Mouse (Mus musculus) heart, embryonic 15.5 days (tissue): ENCODE data around the gene Swt1. TPM values are rescaled to one million over a fixed set of nuclear protein-coding genes. Genes with fewer than 3 reads are reported as not detected.
A peak's percentile ranks its signal among the peaks of the same experiment; 100 is the strongest.
"Not testable (repeated sequence)": the region's sequence is repeated elsewhere in the genome, so short reads cannot be mapped to it uniquely, and the experiment has no call there.

Source experiments
- ATAC-seq: fragments of 200-750 bp; cut with Nextera tagmentation; replicated peaks from 2 replicates; pipeline ENCODE4 v1.8.0; 2017; ENCODE audit warnings: low read depth, moderate TSS enrichment; ENCODE audit not compliant: insufficient number of reproducible peaks, insufficient read depth, low FRiP score
- H3K27ac ChIP-seq: fragments of 300-500 bp; sonication (generic); 2 replicates; pipeline ENCODE4 v1.5.1; 2015; ENCODE audit warnings: mild to moderate bottlenecking, inconsistent platforms
- H3K27me3 ChIP-seq: fragments of 300-500 bp; sonication (generic); 2 replicates; pipeline ENCODE4 v1.6.1; 2015; ENCODE audit warnings: inconsistent platforms
- H3K36me3 ChIP-seq: fragments of 300-500 bp; sonication (generic); 2 replicates; pipeline ENCODE4 v1.6.1; 2015; ENCODE audit warnings: mild to moderate bottlenecking, inconsistent platforms
- H3K4me1 ChIP-seq: fragments of 300-500 bp; sonication (generic); replicated peaks from 2 replicates; pipeline ENCODE4 v1.6.1; 2015; ENCODE audit warnings: inconsistent platforms
- H3K4me2 ChIP-seq: fragments of 300-500 bp; sonication (generic); 2 replicates; pipeline ENCODE4 v1.6.1; 2015; ENCODE audit warnings: inconsistent platforms, mild to moderate bottlenecking, moderate library complexity
- H3K4me3 ChIP-seq: fragments of 300-500 bp; sonication (generic); 2 replicates; pipeline ENCODE4 v1.5.1; 2015; ENCODE audit warnings: mild to moderate bottlenecking, inconsistent platforms
- H3K9ac ChIP-seq: fragments of 300-500 bp; sonication (generic); 2 replicates; pipeline ENCODE4 v1.6.1; 2015; ENCODE audit warnings: mild to moderate bottlenecking, inconsistent platforms
- H3K9me3 ChIP-seq: fragments of 300-500 bp; sonication (generic); replicated peaks from 2 replicates; pipeline ENCODE4 v1.6.1; 2016; ENCODE audit warnings: inconsistent platforms
- WGBS: fragments of 180-500 bp; shearing (Covaris S2); methylation state at CpG from one replicate; pipeline ENCODE4 v1.1.7; 2015; ENCODE audit warnings: mixed read lengths; 5-methylcytosine and 5-hydroxymethylcytosine counted together
- polyA plus RNA-seq: library from polyadenylated mRNA; unstranded; fragments of >200 nt; fragmentation: Nextera tagmentation; extraction: Ambion mirVana; gene quantifications from 2 replicates; pipeline ENCODE4 v1.2.1, GENCODE M21; 2015

Gene Swt1
- 13.0 and 16.9 TPM in 2 replicates for polyA plus RNA-seq

DNA sequence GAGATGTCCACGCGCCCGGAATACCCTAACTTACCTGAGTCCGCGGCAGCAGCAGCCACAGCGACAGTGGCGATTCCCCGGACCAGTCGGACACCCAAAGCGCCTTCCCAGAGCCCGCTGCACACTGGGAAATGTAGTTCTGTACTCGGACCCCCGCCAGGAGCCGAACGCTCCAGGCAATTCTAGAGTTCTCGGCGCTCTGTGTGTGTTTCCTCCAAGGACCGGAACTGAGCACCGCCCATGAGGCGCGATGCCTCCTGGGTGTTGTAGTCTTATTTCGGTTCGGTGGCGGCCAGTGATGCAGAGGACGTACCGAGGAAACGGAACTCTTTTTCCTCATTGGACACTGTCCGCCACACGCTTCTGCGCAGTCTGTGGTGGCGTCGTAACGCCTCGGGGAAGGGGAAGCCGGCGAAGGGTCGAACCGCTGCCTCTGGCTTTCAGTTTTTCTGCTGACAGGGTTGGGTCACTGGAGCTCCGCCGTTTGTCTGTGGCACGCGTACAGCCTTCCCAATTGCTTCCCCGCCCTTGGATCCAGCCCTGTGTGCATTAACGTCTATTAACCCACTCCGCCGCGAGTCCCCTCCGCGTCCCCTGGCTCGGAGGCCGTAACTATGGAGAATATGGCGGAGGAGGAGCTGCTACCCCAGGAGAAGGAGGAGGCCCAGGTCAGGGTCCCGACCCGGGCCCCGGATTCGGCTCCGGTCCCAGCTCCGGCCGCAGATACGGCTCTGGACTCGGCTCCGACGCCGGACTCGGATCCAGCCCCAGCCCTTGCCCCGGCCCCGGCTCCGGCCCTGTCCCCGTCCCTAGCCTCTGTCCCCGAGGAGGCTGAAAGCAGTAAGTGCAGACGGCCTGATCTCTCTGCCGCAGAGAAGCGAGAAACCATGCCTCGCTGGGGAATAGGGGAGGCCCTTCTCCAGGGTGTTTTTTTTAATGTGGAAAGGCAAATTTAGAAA, at the start of gene Swt1, which contains the start of gene Trmt1l:
Gene Swt1, minus strand, starts transcription at position 193 of the 959 bp plus-strand sequence.
Gene Trmt1l, plus strand, starts transcription at position 280 of the 959 bp plus-strand sequence.
- ATAC-seq, result peak; percentile 99
- peak within 1 kb of the TSS; percentile 62 for H3K4me2 ChIP-seq
- peak within 1 kb of the TSS; percentile 94 for H3K27ac ChIP-seq
- WGBS, result 0% methylated on average over 74 of the region's 74 CpGs
- peak within 1 kb of the TSS; percentile 65 for H3K4me3 ChIP-seq
- no peaks in the 10 kb centered on the region for H3K9me3 ChIP-seq
- peak within 1 kb of the TSS; percentile 82 for H3K9ac ChIP-seq
- no peaks in the 10 kb centered on the region for H3K27me3 ChIP-seq
- peaks cover 16% of the 10 kb centered on the region for H3K4me1 ChIP-seq
- H3K36me3 ChIP-seq, result 0 out of 2 replicates have a peak, but pooled peaks cover 3% of the 10 kb centered on the region

DNA sequence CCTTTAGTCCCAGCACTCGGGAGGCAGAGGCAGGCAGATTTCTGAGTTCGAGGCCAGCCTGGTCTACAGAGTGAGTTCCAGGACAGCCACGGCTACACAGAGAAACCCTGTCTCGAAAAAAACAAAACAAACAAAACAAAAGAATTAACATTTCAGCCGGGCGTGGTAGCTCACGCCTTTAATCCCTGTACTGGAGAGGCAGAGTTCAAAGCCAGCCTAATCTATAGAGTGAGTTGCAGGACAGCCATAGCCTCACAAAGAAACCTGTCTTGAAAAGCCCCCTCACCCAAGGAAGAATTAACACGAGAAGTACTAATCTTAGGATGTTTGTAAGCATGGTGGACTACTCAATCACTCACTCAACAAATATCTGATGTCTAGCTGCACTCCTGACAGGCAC, 44.1 kb upstream of the Swt1 start:
- H3K36me3 ChIP-seq, result peaks cover 64% of the 10 kb centered on the region
- WGBS, result 95% methylated on average over 8 of the region's 8 CpGs

DNA sequence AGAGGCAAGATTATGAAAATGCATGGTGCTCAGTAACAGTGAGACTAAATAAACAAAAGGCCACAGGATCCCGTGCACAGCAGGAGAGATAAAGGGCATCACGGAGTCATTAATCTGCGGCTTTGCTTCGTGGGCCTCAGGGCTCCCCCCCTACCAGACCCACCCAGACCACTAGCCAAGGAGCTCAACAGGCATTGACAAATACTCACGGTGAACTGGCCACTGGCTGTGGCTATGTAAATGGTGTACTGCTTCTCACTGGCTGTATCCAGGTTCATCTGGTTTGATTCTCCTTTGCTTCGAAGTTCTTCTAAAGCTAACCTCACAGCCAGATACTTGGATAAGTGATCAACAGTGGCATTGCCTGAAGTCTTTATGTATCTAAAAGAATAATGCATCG, 43.2 kb upstream of the Swt1 start:
- Histone ChIP-seq H3K9me3 (no peaks in the 10 kb centered on the region), H3K27ac (no peak overlapping the region), H3K4me2 (no peak overlapping the region), H3K36me3 (peaks cover 61% of the 10 kb centered on the region), H3K27me3 (no peaks in the 10 kb centered on the region), H3K9ac (no peak overlapping the region), H3K4me1 (no peaks in the 10 kb centered on the region), H3K4me3 (no peak overlapping the region)
- no peak for ATAC-seq
- WGBS, result 70% methylated on average over 7 of the region's 7 CpGs

More for the DNA sequence above, 44.1 kb upstream of the Swt1 start:
- H3K9me3 ChIP-seq, ATAC-seq, H3K4me2 ChIP-seq, H3K27me3 ChIP-seq, H3K4me3 ChIP-seq, H3K4me1 ChIP-seq, H3K27ac ChIP-seq, H3K9ac ChIP-seq: not testable (repeated sequence)

DNA sequence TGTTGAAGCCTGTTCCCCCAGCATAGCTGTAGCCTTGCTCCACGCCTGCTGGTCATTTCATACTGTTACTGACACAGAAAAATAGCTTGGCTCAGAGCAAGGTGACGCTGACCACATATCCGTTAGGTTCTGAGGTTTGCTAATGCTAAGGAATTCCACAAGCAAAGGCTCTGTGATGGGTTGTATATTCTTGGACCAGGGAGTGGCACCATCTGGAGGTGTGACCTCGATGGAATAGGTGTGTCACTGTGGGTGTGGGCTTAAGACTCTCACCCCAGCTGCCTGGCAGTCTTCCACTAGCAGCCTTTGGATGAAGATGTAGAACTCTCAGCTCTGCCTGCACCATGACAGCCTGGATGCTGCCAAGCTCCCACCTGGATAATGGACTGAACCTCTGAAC, 38.3 kb upstream of the Swt1 start:
- Histone ChIP-seq H3K9ac (no peak overlapping the region), H3K36me3 (peaks cover 23% of the 10 kb centered on the region), H3K27ac (no peak overlapping the region), H3K27me3 (no peaks in the 10 kb centered on the region), H3K4me1 (peaks cover 4% of the 10 kb centered on the region), H3K4me3 (no peak overlapping the region), H3K4me2 (no peak overlapping the region), H3K9me3 (no peaks in the 10 kb centered on the region)
- 84% methylated on average over 4 of the region's 4 CpGs for WGBS
- ATAC-seq, result no peak

DNA sequence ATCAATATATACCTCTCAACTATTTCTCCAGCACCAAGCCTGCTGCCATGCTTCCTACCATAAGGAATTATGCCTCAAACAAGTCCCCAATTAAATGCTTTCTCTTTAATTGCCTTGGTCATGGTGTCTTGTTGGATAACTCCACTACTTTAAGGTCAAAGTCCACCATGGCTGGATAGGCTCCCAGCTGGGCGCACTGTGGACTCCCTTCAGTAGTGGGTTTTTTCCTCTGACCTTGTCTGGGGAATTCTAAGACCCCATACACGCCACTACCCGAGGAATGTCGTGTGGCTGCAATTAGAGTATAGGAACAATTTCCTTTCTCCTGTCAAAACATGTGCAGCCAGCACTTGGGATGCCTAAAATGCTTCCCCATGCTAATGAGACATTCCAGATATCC, 36.7 kb upstream of the Swt1 start:
- 25% methylated on average over 4 of the region's 4 CpGs for WGBS
- Histone ChIP-seq H3K4me2 (no peak overlapping the region), H3K9me3 (no peaks in the 10 kb centered on the region), H3K27ac (peak overlapping the region; percentile 22; the same call in 1 of the 2 replicates), H3K4me1 (peaks cover 4% of the 10 kb centered on the region), H3K27me3 (no peaks in the 10 kb centered on the region), H3K9ac (no peak overlapping the region), H3K4me3 (no peak overlapping the region), H3K36me3 (peaks cover 18% of the 10 kb centered on the region)
- no peak for ATAC-seq

DNA sequence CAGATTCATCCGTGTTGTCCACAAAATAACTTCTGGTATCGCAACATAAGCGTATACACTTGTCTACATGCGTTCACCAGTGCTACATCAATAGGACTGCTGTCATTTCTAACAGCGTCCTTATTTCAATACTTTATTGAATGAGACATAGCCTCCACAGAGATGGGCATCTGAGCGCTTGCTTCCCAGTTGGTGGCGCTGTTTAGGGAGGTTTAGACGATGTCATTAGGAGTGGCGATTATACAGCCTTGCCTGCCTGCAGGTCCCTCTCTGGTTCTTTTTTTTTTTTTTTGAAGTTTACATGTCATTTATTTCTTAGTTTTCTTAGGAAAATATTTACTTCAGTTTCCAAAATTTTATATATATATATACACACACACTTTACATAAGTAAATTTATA, 33.0 kb upstream of the Swt1 start:
- peaks cover 4% of the 10 kb centered on the region for H3K4me1 ChIP-seq
- no peak overlapping the region for H3K9ac ChIP-seq
- no peaks in the 10 kb centered on the region for H3K9me3 ChIP-seq
- no peak for ATAC-seq
- no peak overlapping the region for H3K4me2 ChIP-seq
- H3K27ac ChIP-seq, result no peak overlapping the region
- 78% methylated on average over 9 of the region's 9 CpGs for WGBS
- peaks cover 35% of the 10 kb centered on the region for H3K36me3 ChIP-seq
- H3K4me3 ChIP-seq, result no peak overlapping the region
- no peaks in the 10 kb centered on the region for H3K27me3 ChIP-seq

DNA sequence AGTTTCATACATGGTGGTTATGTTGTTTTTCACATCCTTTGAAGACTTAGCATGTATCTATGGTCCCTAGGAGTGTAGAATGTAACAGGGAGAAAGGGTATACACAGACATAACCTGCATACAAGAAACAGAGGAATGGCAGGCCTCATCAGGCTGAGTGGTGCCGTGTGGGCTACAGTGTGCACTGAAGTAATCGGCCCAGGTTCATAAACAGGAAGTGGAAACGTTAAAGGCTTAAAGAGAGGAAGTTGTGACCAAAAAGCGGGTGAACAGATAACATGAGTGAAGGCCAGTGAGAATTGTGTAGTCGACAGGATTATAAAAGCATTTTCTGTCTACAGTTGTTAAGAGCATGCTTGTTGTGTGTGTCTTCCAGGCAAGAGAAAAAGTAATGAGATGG, 28.8 kb upstream of the Swt1 start:
- Histone ChIP-seq H3K9ac (no peak overlapping the region), H3K4me2 (no peak overlapping the region), H3K9me3 (no peaks in the 10 kb centered on the region), H3K27ac (no peak overlapping the region), H3K4me3 (no peak overlapping the region), H3K36me3 (peaks cover 58% of the 10 kb centered on the region), H3K27me3 (no peaks in the 10 kb centered on the region), H3K4me1 (no peaks in the 10 kb centered on the region)
- WGBS, result 66% methylated on average over 5 of the region's 5 CpGs
- ATAC-seq, result no peak

DNA sequence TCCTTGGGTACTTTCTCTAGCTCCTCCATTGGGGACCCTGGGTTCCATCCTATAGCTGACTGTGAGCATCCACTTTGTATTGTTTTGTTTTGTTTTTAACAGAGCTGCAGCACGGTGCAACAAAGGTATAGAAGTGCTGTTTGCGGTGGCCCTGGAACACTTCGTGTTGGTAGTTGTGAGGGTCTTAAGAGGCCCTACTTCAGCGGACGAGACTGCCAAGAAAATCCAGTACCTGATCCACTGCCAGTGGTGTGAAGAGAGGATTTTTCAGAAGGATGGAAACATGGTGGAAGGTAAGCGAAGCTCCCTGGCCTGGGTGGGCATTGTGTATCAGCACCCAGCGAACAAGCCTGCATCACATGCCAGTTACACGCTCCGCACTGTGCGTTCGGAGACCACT, 23.7 kb upstream of the Swt1 start:
- no peak for ATAC-seq
- no peak overlapping the region for H3K9ac ChIP-seq
- H3K4me1 ChIP-seq, result no peaks in the 10 kb centered on the region
- H3K36me3 ChIP-seq, result peaks cover 77% of the 10 kb centered on the region
- no peak overlapping the region for H3K4me3 ChIP-seq
- H3K27ac ChIP-seq, result no peak overlapping the region
- H3K4me2 ChIP-seq, result no peak overlapping the region
- no peaks in the 10 kb centered on the region for H3K27me3 ChIP-seq
- no peaks in the 10 kb centered on the region for H3K9me3 ChIP-seq
- 94% methylated on average over 11 of the region's 11 CpGs for WGBS

DNA sequence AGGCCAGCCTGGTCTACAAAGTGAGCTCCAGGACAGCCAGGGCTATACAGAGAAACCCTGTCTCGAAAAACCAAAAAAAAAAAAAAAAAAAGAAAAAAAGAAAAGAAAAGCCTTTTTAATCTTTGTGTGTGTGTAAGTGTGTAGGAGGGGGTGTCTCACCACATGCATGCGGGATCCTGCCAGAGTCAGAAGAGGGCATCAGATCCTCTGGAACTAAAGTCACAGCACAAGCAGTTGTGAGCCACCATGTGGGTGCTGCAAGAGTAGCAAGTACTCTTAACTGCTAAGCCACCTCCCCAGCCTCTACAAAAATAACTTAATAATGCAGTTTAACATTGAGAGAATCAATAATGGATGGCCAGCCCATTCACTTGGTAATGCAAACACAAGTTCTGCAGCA, 22.6 kb upstream of the Swt1 start:
- Histone ChIP-seq H3K4me2 (no peak overlapping the region), H3K36me3 (peaks cover 78% of the 10 kb centered on the region), H3K4me3 (no peak overlapping the region), H3K27me3 (no peaks in the 10 kb centered on the region), H3K27ac (no peak overlapping the region), H3K9ac (no peak overlapping the region), H3K4me1 (no peaks in the 10 kb centered on the region), H3K9me3 (no peaks in the 10 kb centered on the region)
- WGBS, result 90% methylated on average over 1 of the region's 2 CpGs
- no peak for ATAC-seq

DNA sequence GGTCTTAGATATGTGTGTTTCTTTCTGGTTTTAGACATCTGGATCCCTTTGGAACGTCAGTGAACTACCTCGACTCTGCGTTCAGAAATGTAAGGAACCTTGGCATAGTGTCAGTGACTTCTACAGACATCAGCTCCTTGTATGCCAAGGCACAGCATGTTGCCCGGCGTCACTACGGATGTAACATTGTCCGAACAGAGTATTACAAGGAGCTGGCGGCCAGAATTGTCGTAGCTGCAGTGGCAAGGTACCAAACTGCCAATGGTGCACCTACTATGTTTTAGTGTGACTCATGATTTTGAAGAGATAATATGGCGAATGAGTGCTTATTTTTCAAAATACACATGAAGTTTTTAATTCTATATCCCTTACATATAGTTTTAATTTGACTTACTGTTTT, 21.6 kb upstream of the Swt1 start:
- 92% methylated on average over 10 of the region's 10 CpGs for WGBS

DNA sequence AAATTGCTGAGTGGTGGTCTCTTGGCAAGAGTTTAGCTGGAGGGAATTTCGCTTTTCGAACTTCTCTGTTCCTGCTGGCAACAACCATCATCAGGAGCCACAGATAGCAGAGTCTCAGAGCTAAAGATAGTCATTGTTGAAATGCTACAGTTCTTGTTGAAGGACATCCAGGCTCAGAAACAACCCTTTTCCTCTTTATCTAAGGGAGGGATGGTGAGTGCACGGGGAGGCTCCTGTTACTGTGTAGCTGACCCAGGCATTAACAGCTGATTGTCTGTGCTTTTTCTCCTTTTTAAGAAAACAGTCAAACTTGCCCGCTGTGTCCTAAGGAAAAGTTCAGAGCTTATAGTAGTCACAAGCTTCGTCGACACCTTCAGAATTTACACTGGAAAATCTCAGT, 7.2 kb upstream of the Swt1 start:
- H3K27me3 ChIP-seq, result no peaks in the 10 kb centered on the region
- H3K9ac ChIP-seq, result no peak overlapping the region
- H3K36me3 ChIP-seq, result peaks cover 49% of the 10 kb centered on the region
- no peak overlapping the region for H3K4me2 ChIP-seq
- H3K9me3 ChIP-seq, result no peaks in the 10 kb centered on the region
- WGBS, result 43% methylated on average over 6 of the region's 6 CpGs
- H3K4me1 ChIP-seq, result peaks cover 9% of the 10 kb centered on the region
- no peak for ATAC-seq
- H3K4me3 ChIP-seq, result no peak overlapping the region
- H3K27ac ChIP-seq, result peak overlapping the region; percentile 54; the same call in 1 of the 2 replicates

More for the DNA sequence above, 21.6 kb upstream of the Swt1 start:
- Histone ChIP-seq H3K9me3 (no peaks in the 10 kb centered on the region), H3K27ac (no peak overlapping the region), H3K4me3 (no peak overlapping the region), H3K9ac (no peak overlapping the region), H3K27me3 (no peaks in the 10 kb centered on the region), H3K4me2 (no peak overlapping the region), H3K4me1 (no peaks in the 10 kb centered on the region), H3K36me3 (peaks cover 87% of the 10 kb centered on the region)
- ATAC-seq, result no peak
